Mouse (Mus musculus): ENCODE measurements at regions not wholly inside any gene's neighbourhood (a gene's known extent, or its start where the extent isn't known, plus 50 kb on each side); places are given as distances from the start of the nearest gene placed in this dataset.
"Not testable (repeated sequence)": the region's sequence is repeated elsewhere in the genome, so short reads cannot be mapped to it uniquely, and the experiment has no call there.

DNA sequence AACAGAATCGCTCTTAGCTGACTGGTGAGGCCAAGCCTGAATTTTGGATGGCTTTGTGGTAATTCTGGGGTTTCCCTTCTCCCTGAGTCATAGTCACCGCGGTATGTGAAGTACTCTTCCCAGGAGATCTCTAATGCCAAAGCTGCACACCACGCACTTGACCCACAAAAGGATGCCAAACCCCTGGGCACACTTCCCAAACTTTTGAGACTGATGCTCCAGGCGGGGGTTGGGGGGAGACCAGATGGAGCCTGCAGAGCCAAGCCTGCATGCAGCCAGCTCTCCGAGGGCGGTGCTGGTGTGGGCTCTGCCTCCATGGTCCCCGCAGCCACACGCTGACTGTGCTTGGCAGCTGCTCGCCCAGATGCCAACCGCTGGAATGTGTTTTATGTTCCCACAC lies 199.2 kb downstream of the Rab10 start:
- not testable (repeated sequence) for TF ChIP-seq CTCF (IDR thresholded peaks at IDR 0.05; ENCODE audit: borderline replicate concordance, extremely low read depth, insufficient read depth, insufficient read length); POLR2A (IDR thresholded peaks at IDR 0.05; ENCODE audit: borderline replicate concordance, extremely low read depth, insufficient read depth, insufficient read length, poor library complexity, severe bottlenecking)

All from brain, embryonic 14.5 days (tissue).